Mouse (Mus musculus): ENCODE data around the gene Krtap5-1.
"Not testable (repeated sequence)": the region's sequence is repeated elsewhere in the genome, so short reads cannot be mapped to it uniquely, and the experiment has no call there.

Gene Krtap5-1

DNA sequence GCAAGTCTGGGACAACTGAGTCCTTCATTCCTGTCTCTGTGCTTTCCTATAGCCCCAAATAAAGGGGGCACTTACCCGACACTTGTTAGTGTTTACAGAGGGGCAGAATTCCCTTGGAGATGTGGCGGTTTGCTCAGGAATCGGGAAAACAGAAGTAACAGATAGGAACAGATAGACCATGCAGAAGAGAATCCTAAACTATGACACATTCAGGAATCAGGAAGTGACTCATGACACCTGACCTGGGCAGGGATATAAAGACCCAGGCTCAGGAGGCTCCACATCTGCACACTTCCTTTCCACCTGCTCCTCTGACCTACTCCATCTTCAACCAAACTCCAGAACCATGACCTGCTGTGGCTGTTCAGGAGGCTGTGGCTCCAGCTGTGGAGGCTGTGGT is 6.3 kb upstream of the Krtap5-1 start, which contains the start of gene Krtap5-4:
Gene Krtap5-4, plus strand, starts transcription at position 301 of the 400 bp plus-strand sequence.
- no peak for DNase-seq (ENCODE audit: low read depth in 2 of 2, low spot score in 2 of 2)

GRCm38 (mm10) chr7:142296108-142296507 is 810 bp downstream of the Krtap5-1 start:
- not testable (repeated sequence) for DNase-seq (ENCODE audit: low read depth in 2 of 2, low spot score in 2 of 2)

- DNase-seq (ENCODE audit: low read depth in 2 of 2, low spot score in 2 of 2), result no peak
Measured at GRCm38 (mm10) chr7:142295418-142295817, 1.5 kb downstream of the Krtap5-1 start.

GRCm38 (mm10) chr7:142293851-142294250 is 3.1 kb downstream of the Krtap5-1 start:
- peak in 1 of 2 experiments; percentile 12 for DNase-seq (ENCODE audit: low read depth in 2 of 2, low spot score in 2 of 2)

DNA sequence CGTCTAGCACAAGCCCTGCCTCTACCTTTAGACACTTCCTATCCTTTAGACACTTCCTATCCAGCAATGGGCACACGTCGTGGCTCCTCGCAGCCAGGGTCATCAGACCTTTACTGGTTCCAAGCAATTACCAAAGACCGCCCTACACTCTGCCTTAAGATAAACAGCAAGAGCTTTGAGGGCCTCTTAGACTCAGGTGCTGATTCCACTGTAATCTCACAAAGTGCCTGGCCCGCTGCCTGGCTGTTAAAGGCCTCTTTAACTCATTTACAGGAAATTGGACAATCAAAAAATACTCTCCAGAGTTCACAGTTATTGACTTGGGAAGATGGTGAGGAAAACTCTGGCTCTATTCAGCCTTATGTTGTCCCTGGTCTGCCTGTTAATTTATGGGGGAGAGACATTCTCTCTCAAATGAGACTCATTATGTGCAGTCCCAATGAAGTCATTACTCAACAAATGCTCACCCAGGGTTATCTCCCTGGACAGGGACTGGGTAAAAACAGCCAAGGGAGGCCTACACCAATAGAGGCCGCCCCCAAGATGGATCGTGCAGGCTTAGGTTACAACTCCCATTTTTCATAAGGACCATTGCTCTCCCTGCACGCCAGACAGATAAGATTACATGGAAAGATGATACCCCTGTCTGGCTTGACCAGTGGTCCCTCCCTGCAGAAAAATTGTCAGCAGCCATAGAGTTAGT is 10.9 kb downstream of the Krtap5-1 start:
- DNase-seq (ENCODE audit: low read depth in 2 of 2, low spot score in 2 of 2), result not testable (repeated sequence)

- no peak for DNase-seq (ENCODE audit: low read depth in 2 of 2, low spot score in 2 of 2)
Measured at GRCm38 (mm10) chr7:142285130-142285835, 11.6 kb downstream of the Krtap5-1 start.

DNA sequence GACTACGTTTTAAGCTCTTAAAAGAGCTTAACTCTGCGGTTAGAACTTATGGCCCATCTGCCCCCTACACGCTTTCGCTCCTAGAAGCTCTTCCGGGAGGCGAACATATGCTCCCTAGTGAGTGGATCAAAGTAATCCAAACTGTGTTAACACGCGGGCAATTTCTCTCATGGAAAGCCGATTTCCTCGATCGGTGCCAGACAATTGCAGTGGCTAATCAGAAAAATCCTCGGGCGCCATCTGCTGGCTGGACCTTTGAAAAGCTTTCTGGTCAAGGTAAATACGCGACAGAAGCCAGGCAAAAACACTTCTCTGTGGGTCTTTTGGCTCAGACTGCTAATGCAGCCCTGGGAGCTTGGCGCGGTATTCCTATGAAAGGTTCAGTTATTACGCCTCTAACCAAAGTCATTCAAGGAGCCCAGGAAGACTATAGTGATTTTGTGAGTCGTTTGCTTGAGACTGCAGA is 12.3 kb downstream of the Krtap5-1 start:
- DNase-seq (ENCODE audit: low read depth in 2 of 2, low spot score in 2 of 2), result peak; percentile 80 to 88

GRCm38 (mm10) chr7:142284023-142284591 is 12.8 kb downstream of the Krtap5-1 start:
- peak; percentile 54 to 64 for DNase-seq (ENCODE audit: low read depth in 2 of 2, low spot score in 2 of 2)

GRCm38 (mm10) chr7:142282847-142283246 is 14.1 kb downstream of the Krtap5-1 start:
- not testable (repeated sequence) for DNase-seq (ENCODE audit: low read depth in 2 of 2, low spot score in 2 of 2)

DNA sequence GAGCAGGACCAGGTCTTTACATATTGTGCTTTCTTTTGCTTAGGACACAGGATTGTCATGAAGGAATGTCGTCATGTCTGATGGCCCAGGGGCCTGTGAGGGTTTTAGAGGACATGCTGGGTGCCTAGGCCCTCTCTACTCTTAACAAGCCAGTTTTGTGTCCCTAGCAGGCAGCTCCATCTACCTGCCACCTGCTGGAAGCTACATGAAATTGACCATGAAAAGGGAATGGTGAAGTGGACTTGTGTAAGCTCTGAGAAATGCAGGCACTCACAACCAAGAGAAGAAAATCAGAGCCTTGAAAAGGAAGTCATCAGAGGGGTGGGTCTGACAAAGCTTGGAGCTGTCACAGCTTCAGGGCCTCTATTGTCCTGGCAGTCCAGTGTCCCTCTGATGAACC is 17.6 kb downstream of the Krtap5-1 start:
- DNase-seq (ENCODE audit: low read depth in 2 of 2, low spot score in 2 of 2), result not testable (repeated sequence)

- DNase-seq (ENCODE audit: low read depth in 2 of 2, low spot score in 2 of 2), result peak; percentile 21 to 45
Measured at GRCm38 (mm10) chr7:142278183-142278582, 18.7 kb downstream of the Krtap5-1 start.

- not testable (repeated sequence) for DNase-seq (ENCODE audit: low read depth in 2 of 2, low spot score in 2 of 2)
Measured at GRCm38 (mm10) chr7:142274263-142274662, 22.7 kb downstream of the Krtap5-1 start, which contains the start of gene Gm4559. Gene Gm4559, minus strand, starts transcription at chr7:142274363.

- DNase-seq (ENCODE audit: low read depth in 2 of 2, low spot score in 2 of 2), result not testable (repeated sequence)
Measured at GRCm38 (mm10) chr7:142258254-142258653, 38.7 kb downstream of the Krtap5-1 start, which contains the start of gene Gm2431. Gene Gm2431, minus strand, starts transcription at chr7:142258354.

- DNase-seq (ENCODE audit: low read depth in 2 of 2, low spot score in 2 of 2), result no peak
Measured at GRCm38 (mm10) chr7:142255517-142255916, 41.4 kb downstream of the Krtap5-1 start.

DNA sequence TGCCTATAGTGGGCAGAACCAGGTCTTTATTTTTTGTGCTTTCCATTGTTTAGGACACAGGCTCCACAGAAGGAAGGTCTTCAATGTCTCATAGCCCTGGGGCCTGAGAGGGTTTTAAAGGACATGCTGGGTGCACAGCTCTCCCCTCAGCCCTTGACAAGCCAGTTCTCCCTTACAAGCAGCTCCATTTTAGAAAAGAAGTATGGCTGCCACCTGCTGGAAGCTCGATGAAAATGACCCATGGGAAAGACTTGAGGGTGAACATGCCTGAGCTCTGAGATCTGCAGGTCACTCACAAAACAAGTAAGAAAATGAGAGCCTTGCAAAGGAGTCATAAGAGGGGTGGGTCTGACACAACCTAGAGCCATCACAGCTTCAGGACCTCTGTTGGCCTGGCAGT is 47.1 kb downstream of the Krtap5-1 start:
- DNase-seq (ENCODE audit: low read depth in 2 of 2, low spot score in 2 of 2), result no peak

All from CD8-positive naive resting alpha-beta T cell, adult 2 months (primary cell).